Mouse (Mus musculus) heart, postnatal 0 days (tissue): ENCODE measurements around the gene Gm45837.

ENCODE experiments used
- CTCF ChIP-seq: IDR thresholded peaks from 2 replicates; pipeline ENCODE4 v1.5.1; 2016; ENCODE audit warnings: antibody characterized with exemption, control low read depth, low read depth
- EP300 ChIP-seq: IDR thresholded peaks from 2 replicates; pipeline ENCODE4 v1.6.1; 2016; ENCODE audit warnings: antibody characterized with exemption, low read depth

DNA sequence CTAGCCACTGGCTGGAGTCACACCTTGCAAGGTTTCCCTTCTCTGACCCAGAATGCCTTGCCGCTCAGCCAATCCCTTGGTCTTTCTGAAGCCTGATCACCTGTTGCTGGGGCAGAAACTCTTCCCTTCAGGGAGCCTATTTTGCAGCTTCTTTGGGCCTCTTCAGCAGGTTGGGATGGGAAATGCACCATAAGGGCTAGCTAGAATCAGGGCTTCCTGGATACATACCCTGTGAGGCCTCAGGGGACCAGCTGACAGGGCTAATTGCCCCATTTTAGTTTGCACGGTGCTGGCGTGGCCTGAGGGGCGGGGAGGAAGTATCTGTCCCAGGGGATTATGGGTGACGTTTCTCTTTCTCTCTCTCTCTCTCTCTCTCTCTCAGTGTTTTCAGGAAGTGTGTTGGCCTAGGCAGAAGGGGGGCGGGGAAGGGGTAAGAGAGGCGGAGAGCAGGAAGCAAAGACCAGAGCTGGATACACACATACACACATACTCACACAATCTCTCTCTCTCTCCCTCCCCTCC, 32.9 kb upstream of the Gm45837 start:
- TF ChIP-seq CTCF (no peak), EP300 (peak; percentile 70; the same call in 1 of the 2 replicates)
